ENCODE assay signal across 14 mouse cellular contexts in the genomic region with DNA sequence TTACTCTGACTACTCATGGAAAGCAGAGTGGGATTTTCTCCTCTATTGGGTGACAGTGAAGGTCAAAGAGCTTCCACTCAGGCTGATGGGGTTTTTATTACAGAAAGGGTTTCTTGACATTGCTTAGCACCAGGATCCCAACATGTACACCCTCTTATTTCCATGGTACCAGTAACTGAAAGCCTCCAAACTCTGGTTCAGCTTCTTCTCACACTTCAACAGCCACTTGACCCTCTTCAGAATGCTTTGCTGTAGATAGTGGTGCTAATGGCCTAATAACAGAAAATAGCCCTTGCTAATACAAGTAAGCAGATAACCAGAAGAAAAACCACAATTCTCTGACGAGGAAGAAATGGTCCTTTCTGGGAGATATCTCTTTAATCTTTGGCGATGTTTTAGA.
"Had no signal": no experiment of that assay in that cellular context is flagged by ENCODE, and none has a peak within 500 bp of the region (broad histone marks: within the 10 kb centered on the region; RNA-seq: fewer than 3 reads in every experiment).

No protein-coding gene starts in this region.

- H3K27ac ChIP-seq: kidney, postnatal 0 days; limb, embryonic 12.5 days; liver, embryonic 13.5 days; midbrain, embryonic 13.5 days; neural tube, embryonic 15.5 days had no signal

- H3K9ac ChIP-seq: limb, embryonic 12.5 days; liver, embryonic 13.5 days; liver, postnatal 0 days; midbrain, embryonic 13.5 days; neural tube, embryonic 15.5 days had no signal

- H3K4me1 ChIP-seq: limb, embryonic 12.5 days; liver, embryonic 13.5 days; midbrain, embryonic 13.5 days; neural tube, embryonic 15.5 days had no signal

- ATAC-seq: liver, postnatal 0 days; midbrain, embryonic 13.5 days had no signal

- H3K4me3 ChIP-seq: limb, embryonic 12.5 days; liver, embryonic 13.5 days; midbrain, embryonic 13.5 days; myocyte; neural tube, embryonic 15.5 days had no signal

- H3K36me3 ChIP-seq: limb, embryonic 12.5 days; liver, embryonic 13.5 days; midbrain, embryonic 13.5 days; neural tube, embryonic 15.5 days had no signal

- DNase-seq: kidney, postnatal 36 days; layer of hippocampus, adult 9-11 months; layer of hippocampus, postnatal 36 days; liver; liver, embryonic 13.5 days; liver, postnatal 0 days; right cerebral cortex, adult 18-20 months; right cerebral cortex, postnatal 25 days; thymus, postnatal 36 days had no signal

- H3K9me3 ChIP-seq: limb, embryonic 12.5 days; liver, embryonic 13.5 days; midbrain, embryonic 13.5 days; neural tube, embryonic 15.5 days had no signal

- H3K4me2 ChIP-seq: limb, embryonic 12.5 days; liver, embryonic 13.5 days; midbrain, embryonic 13.5 days; neural tube, embryonic 15.5 days had no signal

- H3K27me3 ChIP-seq: limb, embryonic 12.5 days; liver, embryonic 13.5 days; midbrain, embryonic 13.5 days; neural tube, embryonic 15.5 days had no signal
